Mouse (Mus musculus) testis, adult 2 months (tissue): ENCODE data around the gene Snap91. TPM values are rescaled to one million over a fixed set of nuclear protein-coding genes. Genes with fewer than 3 reads are reported as not detected.
A peak's percentile ranks its signal among the peaks of the same experiment; 100 is the strongest.

Source experiments
- H3K27ac ChIP-seq: fragments of 200-500 bp; 2 replicates; pipeline ENCODE4 v1.5.1; 2012; ENCODE audit warnings: low read depth, low read length; ENCODE audit not compliant: control insufficient read depth, insufficient read depth
- H3K27me3 ChIP-seq: fragments of 200-500 bp; 2 replicates; pipeline ENCODE4 v1.6.1; 2012; ENCODE audit warnings: mild to moderate bottlenecking, low read length, moderate library complexity; ENCODE audit not compliant: control insufficient read depth, insufficient read depth
- H3K36me3 ChIP-seq: fragments of 200-500 bp; 2 replicates; pipeline ENCODE4 v1.6.1; 2012; ENCODE audit warnings: mild to moderate bottlenecking, low read length; ENCODE audit not compliant: control insufficient read depth, insufficient read depth
- H3K4me1 ChIP-seq: fragments of 200-500 bp; 2 replicates; pipeline ENCODE4 v1.6.1; 2012; ENCODE audit warnings: low read length; ENCODE audit not compliant: control insufficient read depth, insufficient read depth
- H3K4me3 ChIP-seq: fragments of 200-500 bp; 2 replicates; pipeline ENCODE4 v1.5.1; 2012; ENCODE audit warnings: low read depth, mild to moderate bottlenecking, low read length, moderate library complexity, mixed read lengths; ENCODE audit not compliant: control insufficient read depth
- CTCF ChIP-seq: fragments of 200-500 bp; IDR thresholded peaks from 2 replicates; pipeline ENCODE4 v1.5.1; 2012; ENCODE audit warnings: low read depth, mild to moderate bottlenecking, inconsistent platforms, low read length, moderate library complexity; ENCODE audit not compliant: control insufficient read depth, insufficient read depth, insufficient replicate concordance
- POLR2A ChIP-seq: fragments of 200-500 bp; IDR thresholded peaks from 2 replicates; pipeline ENCODE4 v1.6.1; 2012; ENCODE audit warnings: low read depth, mild to moderate bottlenecking, inconsistent platforms, low read length, moderate library complexity; ENCODE audit not compliant: control insufficient read depth
- polyA plus RNA-seq: library from polyadenylated mRNA; depleted of rRNA; stranded (reverse); fragments of >200 nt; gene quantifications from 2 replicates; pipeline ENCODE4 v1.2.3, GENCODE M21; 2012

Gene Snap91
- polyA plus RNA-seq, 1 experiment: 1.2 TPM

GRCm38 (mm10) chr9:86775374-86775773 lies 105.1 kb downstream of the Snap91 start:
- no peak for TF ChIP-seq POLR2A
- no peak for TF ChIP-seq CTCF
- Histone ChIP-seq H3K4me1 (no peaks in the 10 kb centered on the region), H3K4me3 (no peak overlapping the region)

DNA sequence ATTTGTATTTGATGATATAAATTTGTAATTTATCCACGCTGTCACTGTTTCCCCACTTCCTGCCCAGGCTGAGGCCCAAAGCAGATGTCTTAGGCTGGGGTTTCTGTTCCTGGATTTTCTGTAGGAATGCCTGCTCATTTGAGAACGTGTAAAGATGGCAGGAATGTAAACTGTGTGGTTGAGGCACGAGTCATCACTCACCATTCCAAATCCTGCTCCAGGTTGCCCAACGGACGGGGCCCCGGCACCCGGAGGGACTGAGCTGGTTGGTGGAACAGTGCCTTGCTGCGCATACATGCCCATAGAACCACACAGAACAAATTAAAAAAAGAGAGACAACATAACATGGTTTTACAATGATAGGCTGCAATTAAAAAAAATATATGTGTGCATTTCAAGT lies 106.5 kb downstream of the Snap91 start:
- TF ChIP-seq POLR2A (no peak), CTCF (no peak)
- no peaks in the 10 kb centered on the region for H3K27me3 ChIP-seq
- no peaks in the 10 kb centered on the region for H3K36me3 ChIP-seq
- no peak overlapping the region for H3K4me3 ChIP-seq
- no peak overlapping the region for H3K27ac ChIP-seq
- H3K4me1 ChIP-seq: no peaks in the 10 kb centered on the region

More at GRCm38 (mm10) chr9:86775374-86775773, 105.1 kb downstream of the Snap91 start:
- Histone ChIP-seq H3K27ac (no peak overlapping the region), H3K27me3 (no peaks in the 10 kb centered on the region), H3K36me3 (no peaks in the 10 kb centered on the region)

DNA sequence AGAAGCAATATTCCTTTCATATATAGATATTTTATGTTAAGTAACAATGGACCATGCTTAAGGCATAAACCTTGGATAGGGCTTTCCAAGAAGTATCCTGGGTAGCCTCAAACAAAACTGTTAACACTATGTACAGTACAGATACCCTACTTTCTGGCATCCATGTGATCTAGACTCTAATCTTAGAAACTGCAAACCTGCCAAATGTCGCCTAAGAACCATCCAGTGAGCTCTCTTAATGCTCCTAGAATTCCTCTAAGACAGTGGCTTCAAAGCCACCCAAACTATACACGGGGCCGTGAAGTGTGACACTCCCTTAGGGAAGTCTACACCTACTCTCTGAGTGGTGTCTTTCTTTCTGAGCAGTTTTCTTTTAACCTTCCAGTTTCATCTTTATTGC lies 107.6 kb downstream of the Snap91 start:
- Histone ChIP-seq H3K36me3 (no peaks in the 10 kb centered on the region), H3K27ac (no peak overlapping the region), H3K27me3 (no peaks in the 10 kb centered on the region), H3K4me1 (no peaks in the 10 kb centered on the region), H3K4me3 (no peak overlapping the region)
- TF ChIP-seq POLR2A: no peak

DNA sequence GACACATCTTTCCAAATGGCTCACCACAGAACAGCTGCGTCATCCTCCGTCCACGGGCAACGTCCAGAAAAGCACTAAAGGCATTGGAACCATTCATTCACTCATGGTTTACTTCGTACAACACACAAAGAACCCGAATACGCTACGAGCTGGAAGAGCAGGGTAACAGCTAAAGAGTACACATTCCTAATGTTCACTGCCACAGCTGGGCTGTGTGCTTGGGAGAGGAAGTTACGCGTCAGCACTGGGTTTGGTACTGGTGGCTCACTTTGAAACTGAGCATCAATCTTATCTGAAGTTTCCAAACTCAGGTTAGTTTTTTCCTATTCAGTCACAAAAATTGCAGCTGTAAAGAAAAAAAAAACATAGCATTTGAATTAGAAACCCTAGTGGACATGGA lies 113.5 kb downstream of the Snap91 start:
- TF ChIP-seq CTCF (no peak), POLR2A (no peak)
- H3K4me3 ChIP-seq: no peak overlapping the region
- H3K27me3 ChIP-seq: no peaks in the 10 kb centered on the region
- no peaks in the 10 kb centered on the region for H3K36me3 ChIP-seq
- no peaks in the 10 kb centered on the region for H3K4me1 ChIP-seq
- H3K27ac ChIP-seq: no peak overlapping the region

- TF ChIP-seq CTCF: no peak
- TF ChIP-seq POLR2A: no peak
- no peak overlapping the region for H3K27ac ChIP-seq
Observed at GRCm38 (mm10) chr9:86764002-86764401, 116.5 kb downstream of the Snap91 start.

GRCm38 (mm10) chr9:86762477-86763376 lies 117.7 kb downstream of the Snap91 start:
- H3K4me3 ChIP-seq: no peak overlapping the region

More at GRCm38 (mm10) chr9:86764002-86764401, 116.5 kb downstream of the Snap91 start:
- H3K4me1 ChIP-seq: no peaks in the 10 kb centered on the region
- no peak overlapping the region for H3K4me3 ChIP-seq
- no peaks in the 10 kb centered on the region for H3K36me3 ChIP-seq
- H3K27me3 ChIP-seq: no peaks in the 10 kb centered on the region

DNA sequence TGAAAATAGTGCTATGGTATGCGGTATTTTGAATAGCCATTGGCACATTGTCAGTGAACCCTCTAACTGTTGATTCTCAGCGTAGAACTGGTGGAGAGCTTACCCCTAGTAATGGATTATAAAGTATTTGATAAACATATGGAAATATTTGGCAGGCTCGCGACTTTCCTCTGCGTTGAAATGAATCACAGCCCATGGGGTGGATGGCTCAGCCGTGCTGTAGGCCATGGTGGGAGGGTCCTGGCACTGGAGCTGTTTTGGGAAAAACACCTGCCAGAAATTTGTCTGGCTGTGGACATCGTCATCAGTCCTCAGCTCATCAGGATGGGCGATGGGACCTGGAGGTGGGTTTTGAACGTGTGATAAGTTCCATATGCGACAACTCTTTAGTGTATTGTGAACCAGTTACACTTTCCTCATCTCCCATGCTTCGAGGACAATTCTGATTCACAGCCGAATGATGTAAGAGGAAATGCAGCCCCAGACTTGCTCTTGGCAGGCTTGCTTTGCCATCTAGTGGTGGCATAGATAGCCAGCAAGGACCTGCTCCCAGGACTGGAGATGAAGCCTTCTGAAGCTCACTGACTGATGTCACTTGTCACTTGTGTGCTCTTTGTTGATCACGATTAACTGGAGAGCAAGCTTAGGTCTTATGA lies 134.4 kb downstream of the Snap91 start:
- Histone ChIP-seq H3K36me3 (no peaks in the 10 kb centered on the region), H3K4me1 (peaks cover 10% of the 10 kb centered on the region), H3K4me3 (no peak overlapping the region), H3K27ac (peak overlapping the region; percentile 13; the same call in 1 of the 2 replicates), H3K27me3 (no peaks in the 10 kb centered on the region)
- TF ChIP-seq POLR2A (no peak), CTCF (peak; percentile 54; the same call in 1 of the 2 replicates)

More at GRCm38 (mm10) chr9:86762477-86763376, 117.7 kb downstream of the Snap91 start:
- H3K36me3 ChIP-seq: no peaks in the 10 kb centered on the region
- no peaks in the 10 kb centered on the region for H3K4me1 ChIP-seq
- TF ChIP-seq POLR2A: no peak
- no peak for TF ChIP-seq CTCF
- H3K27ac ChIP-seq: no peak overlapping the region
- H3K27me3 ChIP-seq: no peaks in the 10 kb centered on the region
